Comparison of ENCODE assay signal across 21 mouse cellular contexts in genomic region chr3:119633516-119633915, GRCm38 (mm10).
"Had no signal": no experiment of that assay in that cellular context is flagged by ENCODE, and none has a peak within 500 bp of the region (broad histone marks: within the 10 kb centered on the region; RNA-seq: fewer than 3 reads in every experiment).

No protein-coding gene starts in this region.

- H3K9me3 ChIP-seq: kidney, embryonic 15.5 days; limb, embryonic 15.5 days; lung, embryonic 15.5 days; stomach, embryonic 15.5 days had no signal

- ATAC-seq: intestine, postnatal 0 days; liver, postnatal 0 days had no signal

- H3K9ac ChIP-seq: kidney, embryonic 15.5 days; limb, embryonic 15.5 days; liver, embryonic 14.5 days; liver, postnatal 0 days; lung, embryonic 15.5 days; stomach, embryonic 15.5 days had no signal

- H3K27me3 ChIP-seq: kidney, embryonic 15.5 days; limb, embryonic 15.5 days; lung, embryonic 15.5 days; stomach, embryonic 15.5 days had no signal

- DNase-seq: kidney, adult 8-10 months; kidney, postnatal 10 days; kidney, postnatal 36 days; layer of hippocampus, postnatal 36 days; liver, postnatal 0 days; lung, postnatal 10 days; lung, postnatal 36 days; midbrain, embryonic 14.5 days; right cerebral cortex, adult 18-20 months; right cerebral cortex, postnatal 25 days; spleen, adult 18-20 months; thymus, postnatal 25 days had no signal

- H3K27ac ChIP-seq: kidney, embryonic 15.5 days; left cerebral cortex, adult 2 months; limb, embryonic 15.5 days; liver, embryonic 14.5 days; lung, embryonic 15.5 days; stomach, embryonic 15.5 days had no signal

- H3K4me1 ChIP-seq: kidney, embryonic 15.5 days; limb, embryonic 15.5 days; lung, embryonic 15.5 days; stomach, embryonic 15.5 days had no signal

- H3K36me3 ChIP-seq: kidney, embryonic 15.5 days; limb, embryonic 15.5 days; lung, embryonic 15.5 days; stomach, embryonic 15.5 days had no signal

- H3K4me3 ChIP-seq: kidney, embryonic 15.5 days; left cerebral cortex, adult 2 months; limb, embryonic 15.5 days; lung, embryonic 15.5 days; stomach, embryonic 15.5 days had no signal

- H3K4me2 ChIP-seq: kidney, embryonic 15.5 days; limb, embryonic 15.5 days; liver, embryonic 11.5 days; lung, embryonic 15.5 days; midbrain, embryonic 11.5 days; stomach, embryonic 15.5 days had no signal
